Mouse (Mus musculus) erythroblast, embryonic 14.5 days (primary cell): Measurements from ENCODE around the gene Gpr157.

Source experiments
- GATA1 ChIP-seq: IDR thresholded peaks from 2 replicates; pipeline ENCODE4 v1.6.1; 2012; ENCODE audit warnings: low read length, inconsistent platforms, mixed read lengths
- TAL1 ChIP-seq: IDR thresholded peaks from 3 replicates; pipeline ENCODE4 v1.6.1; 2012; ENCODE audit warnings: low read length, inconsistent platforms, mixed read lengths

DNA sequence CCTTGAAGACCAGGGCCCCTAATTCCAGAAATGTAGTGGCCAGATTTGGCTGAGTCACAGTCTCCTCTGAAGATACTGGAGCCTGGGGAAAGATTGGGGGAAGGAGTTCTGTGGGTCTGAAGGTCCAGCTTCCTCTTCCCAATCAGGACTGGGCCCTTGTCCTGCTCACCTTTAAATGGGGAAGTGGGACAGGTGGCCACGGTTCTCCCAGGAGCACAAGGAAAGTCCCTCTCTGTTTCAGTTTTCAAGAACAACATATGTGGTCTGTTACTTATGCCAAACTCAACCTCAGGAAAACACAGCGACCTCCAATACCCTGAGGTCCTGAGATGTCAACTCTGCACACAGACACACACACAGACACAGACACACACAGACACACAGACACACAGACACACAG, 8.5 kb upstream of the Gpr157 start:
- TF ChIP-seq GATA1: no peak
- TF ChIP-seq TAL1: no peak
